Mouse (Mus musculus) gonadal fat pad, adult 2 months (tissue): ENCODE results near the gene Ralgps1. TPM values are rescaled to one million over a fixed set of nuclear protein-coding genes. Genes with fewer than 3 reads are reported as not detected.

Experiments used
- polyA plus RNA-seq: library from polyadenylated mRNA; depleted of rRNA; stranded (reverse); fragments of >200 nt; gene quantifications from 2 replicates; pipeline ENCODE4 v1.2.3, GENCODE M21; 2012; rRNA removed

The Ralgps1 gene
- polyA plus RNA-seq, 1 experiment: 10.6 TPM

Other genes starting within 250 kb of the Ralgps1 start
- 9.8 and 11.3 TPM in 2 replicates for gene Garnl3, start 239.8 kb downstream of the Ralgps1 start, polyA plus RNA-seq
- gene Angptl2, start 155.4 kb downstream of the Ralgps1 start, polyA plus RNA-seq: 57.1 and 70.5 TPM in 2 replicates
- gene Zbtb34, start 59.8 kb upstream of the Ralgps1 start, polyA plus RNA-seq: 8.9 and 10.0 TPM in 2 replicates
- 9.9 and 10.2 TPM in 2 replicates for gene Zbtb43, start 97.1 kb upstream of the Ralgps1 start, polyA plus RNA-seq